Mouse (Mus musculus): Measurements from ENCODE around the gene C5ar1. TPM values are rescaled to one million over a fixed set of nuclear protein-coding genes. Genes with fewer than 3 reads are reported as not detected.
"Not testable (repeated sequence)": the region's sequence is repeated elsewhere in the genome, so short reads cannot be mapped to it uniquely, and the experiment has no call there.

The C5ar1 gene
- 1 to 10 TPM; 1.3 to 1.7 TPM for total RNA-seq (2021)
- long read RNA-seq, experiment 1, partial matches to known transcripts: 0 of 1 reads
- long read RNA-seq, experiment 1, other reads (novel, unspliced or antisense): 0 of 1 reads
- long read RNA-seq, experiment 2, partial matches to known transcripts: 0 of 3 reads
- long read RNA-seq, experiment 2, other reads (novel, unspliced or antisense): 0 of 3 reads

DNA sequence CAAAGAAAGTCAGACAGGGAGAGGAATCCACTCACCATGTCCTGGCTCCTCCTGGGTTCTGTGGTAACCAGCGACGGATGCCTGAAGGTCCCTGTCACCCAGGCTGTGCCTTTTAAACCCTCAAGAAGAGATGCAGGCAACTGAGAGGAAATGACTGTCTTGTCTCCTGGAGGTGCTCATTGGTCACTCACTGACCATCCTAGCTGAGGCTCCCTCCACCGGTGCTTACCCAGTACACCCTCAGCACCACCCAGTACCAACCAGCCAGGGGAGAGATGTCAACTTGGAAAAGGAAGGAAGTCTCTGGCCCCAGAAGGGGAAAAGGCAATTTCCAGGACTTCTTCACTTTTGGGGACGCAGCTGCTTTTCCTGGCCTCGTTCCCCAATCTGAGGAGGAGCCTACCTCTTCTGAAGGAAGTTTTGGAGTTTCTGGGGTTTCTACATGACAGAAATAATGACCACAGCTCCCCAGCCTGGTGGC, at the start of gene C5ar1:
TSS of gene C5ar1 (minus strand) at position 431 of the 481 bp plus-strand sequence.
- H3K27ac ChIP-seq: no peak within 1 kb of the TSS
- DNase-seq (ENCODE audit: extremely low spot score in 1 of 2, low spot score in 2 of 2): no peak
- intact Hi-C loops (cut with DNase I): no loop called here
- no peak within 1 kb of the TSS for H3K4me3 ChIP-seq
- no peak for TF ChIP-seq CTCF (IDR thresholded peaks at IDR 0.05)

DNA sequence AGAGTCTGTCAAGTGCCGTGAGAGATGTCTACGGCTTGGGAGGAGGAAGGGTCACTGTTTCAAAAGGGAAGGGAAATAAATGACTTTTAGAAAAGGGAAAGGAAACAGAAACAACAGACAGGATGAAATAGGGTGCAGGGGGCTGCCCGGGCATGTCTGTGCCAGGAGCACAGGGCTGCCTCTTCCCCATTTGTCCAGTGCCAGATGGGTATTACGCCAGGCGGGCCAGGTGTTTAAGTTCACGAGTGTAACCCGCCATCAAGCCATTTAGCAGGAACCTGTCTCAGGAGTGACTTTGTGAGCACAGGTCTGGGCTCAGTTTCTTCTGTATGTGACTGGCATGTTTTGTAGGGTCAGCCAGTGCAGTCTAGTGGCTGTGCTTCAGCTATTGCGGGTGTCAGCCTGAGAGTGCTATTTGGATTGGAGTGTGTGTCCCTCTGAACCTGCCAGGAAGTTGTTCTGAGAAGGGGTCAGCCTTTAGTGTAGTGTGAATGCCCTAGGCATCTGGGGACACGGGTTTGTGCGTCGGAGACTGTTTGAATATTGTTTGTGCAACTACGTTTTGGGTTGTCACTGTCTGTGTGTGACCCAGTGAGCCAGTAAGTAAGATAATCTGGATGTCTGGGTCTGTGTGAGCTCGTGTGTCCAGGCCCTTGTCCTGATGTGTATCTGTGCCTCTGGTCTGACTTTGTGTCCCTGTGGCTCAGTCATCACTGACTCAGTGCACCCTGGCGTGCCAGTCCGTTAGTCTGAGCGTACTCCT, 49.4 kb upstream of the C5ar1 start:
- H3K27ac ChIP-seq: peak overlapping the region; percentile 38
- TF ChIP-seq CTCF (IDR thresholded peaks at IDR 0.05): no peak
- peak overlapping the region; percentile 93 for H3K4me3 ChIP-seq
- intact Hi-C loops (cut with DNase I): loop anchor here (1.0 kb wide), 1 partner anchor 13 kb away; no protein-coding TSS in a partner anchor
- DNase-seq (ENCODE audit: extremely low spot score in 1 of 2, low spot score in 2 of 2): no peak

DNA sequence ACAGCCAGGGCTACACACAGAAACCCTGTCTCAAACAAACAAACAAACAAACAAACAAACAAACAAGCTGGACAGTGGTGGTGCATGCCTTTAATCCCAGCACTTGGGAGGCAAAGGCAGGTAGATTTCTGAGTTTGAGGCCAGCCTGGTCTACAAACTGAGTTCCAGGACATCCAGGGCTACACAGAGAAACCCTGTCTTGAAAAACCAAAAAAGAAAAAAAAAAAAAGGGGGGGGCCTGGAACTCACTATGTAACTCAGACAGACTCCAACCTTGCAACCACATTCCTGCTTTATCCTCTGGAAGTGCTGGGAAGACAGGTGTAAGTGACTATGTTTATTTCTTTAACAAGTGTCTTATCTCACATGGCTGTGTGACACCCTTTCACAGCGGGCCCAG, 48.8 kb upstream of the C5ar1 start, which contains the start of gene Bbc3:
TSS of gene Bbc3 (plus strand) at position 301 of the 400 bp plus-strand sequence.
- DNase-seq (ENCODE audit: extremely low spot score in 1 of 2, low spot score in 2 of 2); intact Hi-C loops (cut with DNase I): not testable (repeated sequence)
- H3K27ac ChIP-seq: peak within 1 kb of the TSS; percentile 38
- peak within 1 kb of the TSS; percentile 93 for H3K4me3 ChIP-seq

DNA sequence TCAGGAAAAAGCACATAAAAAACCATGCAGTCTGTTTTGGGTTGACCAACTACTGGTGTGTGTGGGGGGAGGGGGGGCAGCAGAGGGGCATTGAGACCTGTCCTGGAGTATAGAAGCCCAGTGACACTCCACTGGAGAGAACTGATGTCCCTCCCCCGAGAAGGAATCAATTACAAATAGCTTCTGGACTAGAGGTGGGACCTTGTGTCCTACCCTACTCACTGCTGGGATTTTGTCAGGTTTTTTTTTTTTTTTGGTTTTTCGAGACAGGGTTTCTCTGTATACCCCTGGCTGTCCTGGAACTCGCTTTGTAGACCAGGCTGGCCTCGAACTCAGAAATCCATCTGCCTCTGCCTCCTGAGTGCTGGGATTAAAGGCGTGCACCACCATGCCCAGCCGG, 47.8 kb upstream of the C5ar1 start:
- DNase-seq (ENCODE audit: extremely low spot score in 1 of 2, low spot score in 2 of 2): not testable (repeated sequence)

DNA sequence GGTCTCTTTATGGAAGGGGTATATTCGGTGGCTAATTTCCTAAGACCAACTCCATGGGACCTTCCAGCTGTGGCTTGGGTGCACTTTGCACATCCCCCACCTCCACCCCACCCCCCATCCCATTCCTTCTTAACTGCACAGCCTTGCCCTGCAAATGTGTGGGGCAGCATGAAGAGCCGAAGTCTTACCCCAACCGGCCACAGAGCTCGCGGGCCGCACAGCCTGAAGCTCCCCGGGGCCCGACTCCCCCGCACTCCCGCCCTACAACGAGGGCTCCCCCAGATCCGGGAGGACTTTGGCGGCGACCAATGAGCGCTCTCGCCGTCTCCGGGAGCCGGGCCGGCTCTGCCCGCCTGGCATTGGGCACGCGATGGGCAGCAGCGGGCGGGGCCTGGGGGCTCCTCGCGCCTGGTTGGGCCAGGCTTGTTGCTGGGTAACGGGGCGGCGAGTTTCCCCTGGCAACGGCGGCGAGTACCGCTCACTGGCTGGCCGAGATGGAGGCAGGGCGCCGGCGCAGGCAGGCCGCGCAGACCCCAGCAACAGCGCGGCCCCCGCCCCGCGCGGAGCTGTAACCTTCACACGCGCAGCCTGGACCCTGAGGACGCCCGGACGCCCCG, 40.2 kb upstream of the C5ar1 start:
- H3K27ac ChIP-seq: peak overlapping the region; percentile 82
- no peak; the same call in 1 of the 2 replicates for TF ChIP-seq CTCF (IDR thresholded peaks at IDR 0.05)
- H3K4me3 ChIP-seq: peak overlapping the region; percentile 73
- intact Hi-C loops (cut with DNase I): loop anchor here (5.0 kb wide), 1 partner anchor 318 kb away; no protein-coding TSS in a partner anchor
- peak; percentile 97 for DNase-seq (ENCODE audit: extremely low spot score in 1 of 2, low spot score in 2 of 2)

More for the DNA sequence above, 47.8 kb upstream of the C5ar1 start:
- H3K27ac ChIP-seq; intact Hi-C loops (cut with DNase I); H3K4me3 ChIP-seq: not testable (repeated sequence)

DNA sequence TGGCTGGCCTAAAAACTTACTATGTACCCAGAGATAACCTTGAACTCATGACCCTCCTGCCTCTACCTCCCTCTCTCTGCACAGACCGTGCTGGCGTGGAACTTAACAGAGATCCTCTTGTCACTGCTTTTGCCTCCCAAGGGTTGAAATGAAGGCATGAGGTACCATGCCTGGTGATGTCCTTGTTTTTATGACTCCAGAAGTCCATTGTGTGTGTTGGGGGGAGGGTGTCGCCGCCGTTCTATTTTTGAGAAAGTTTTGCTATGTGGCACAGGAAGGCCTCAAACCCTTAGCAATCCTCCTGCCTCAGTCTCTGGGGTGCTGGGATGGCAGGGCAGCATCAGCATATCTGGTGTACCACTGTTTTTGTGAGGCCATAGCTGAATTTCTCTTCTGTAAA, 39.6 kb upstream of the C5ar1 start:
- DNase-seq (ENCODE audit: extremely low spot score in 1 of 2, low spot score in 2 of 2): no peak
- TF ChIP-seq CTCF (IDR thresholded peaks at IDR 0.05): no peak
- H3K4me3 ChIP-seq: peak overlapping the region; percentile 73
- peak overlapping the region; percentile 80 for H3K27ac ChIP-seq
- intact Hi-C loops (cut with DNase I): loop anchor here (5.0 kb wide), 1 partner anchor 318 kb away; no protein-coding TSS in a partner anchor

DNA sequence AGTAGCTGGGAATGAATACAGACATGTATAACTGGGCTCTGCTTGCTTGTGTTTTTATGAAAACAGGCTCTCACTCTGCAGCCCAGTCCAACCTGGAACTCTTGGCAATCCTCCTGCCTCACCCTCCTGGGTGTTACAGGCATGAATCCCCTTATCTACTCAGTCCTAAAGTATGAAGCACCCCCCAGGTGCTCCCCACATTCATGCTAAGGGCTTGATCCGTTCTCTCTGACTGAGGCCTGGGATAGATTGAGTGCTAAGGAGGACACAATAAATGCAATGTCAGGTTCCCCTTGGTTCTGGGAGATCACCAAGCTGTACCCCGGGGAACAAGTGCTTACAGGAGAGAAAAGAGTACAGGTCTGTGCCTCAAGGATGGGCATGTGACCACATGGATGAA, 38.3 kb upstream of the C5ar1 start:
- no peak for DNase-seq (ENCODE audit: extremely low spot score in 1 of 2, low spot score in 2 of 2)
- no peak for TF ChIP-seq CTCF (IDR thresholded peaks at IDR 0.05)
- Histone ChIP-seq H3K27ac (no peak overlapping the region), H3K4me3 (no peak overlapping the region)
- intact Hi-C loops (cut with DNase I): loop anchor here (5.0 kb wide), 1 partner anchor 320 kb away; no protein-coding TSS in a partner anchor

DNA sequence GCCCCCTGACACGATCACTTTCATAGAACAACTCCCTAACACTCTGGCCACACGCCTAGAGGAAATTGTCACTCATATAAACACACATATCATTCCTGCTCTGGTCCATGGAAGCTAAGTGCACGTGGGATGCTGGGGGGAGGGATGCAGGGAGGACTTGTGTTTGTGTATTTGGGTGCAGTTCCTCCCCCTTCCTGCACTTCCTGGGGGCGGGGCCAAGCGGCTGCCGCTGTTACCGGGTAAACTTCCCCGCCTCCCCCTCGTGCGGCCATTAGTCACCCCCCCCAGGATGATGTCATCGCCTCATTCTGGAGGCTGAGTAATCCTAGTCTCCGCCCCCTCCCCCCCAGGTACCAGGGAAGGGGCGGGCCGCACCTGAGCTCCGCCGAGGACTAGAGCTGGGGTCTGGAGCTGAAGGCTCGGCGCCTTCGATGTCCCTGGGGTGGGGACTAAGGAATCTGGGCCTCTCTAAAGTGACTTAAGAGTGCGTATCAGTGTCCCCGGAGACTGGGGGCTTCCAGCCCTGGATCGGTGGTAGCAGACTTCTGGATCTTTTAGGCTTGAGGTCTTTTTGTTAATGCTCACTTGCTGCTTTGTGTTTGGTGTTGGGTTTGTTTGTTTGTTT, 37.5 kb upstream of the C5ar1 start:
- intact Hi-C loops (cut with DNase I): loop anchor here (5.0 kb wide), 1 partner anchor 320 kb away; no protein-coding TSS in a partner anchor
- Histone ChIP-seq H3K27ac (peak overlapping the region; percentile 91), H3K4me3 (peak overlapping the region; percentile 41)
- peak; percentile 79 to 84 for DNase-seq (ENCODE audit: extremely low spot score in 1 of 2, low spot score in 2 of 2)
- peak; percentile 51 for TF ChIP-seq CTCF (IDR thresholded peaks at IDR 0.05)

DNA sequence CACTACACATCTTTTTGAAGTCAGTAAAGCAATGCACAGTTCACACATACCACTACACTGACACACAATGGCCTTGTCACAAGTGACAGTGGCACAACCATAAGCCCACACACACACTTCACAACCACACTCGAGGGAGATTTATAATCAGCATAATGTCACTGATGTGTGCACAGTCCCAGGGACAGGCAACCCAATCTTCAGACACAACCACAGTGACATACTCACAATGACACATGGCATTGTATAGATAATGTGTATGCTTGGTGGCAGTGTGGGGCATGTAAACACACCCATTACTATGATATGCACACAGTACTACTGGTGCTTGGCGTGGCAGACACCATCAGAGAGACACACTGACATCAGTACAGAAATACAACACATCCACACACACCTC, 36.8 kb upstream of the C5ar1 start:
- TF ChIP-seq CTCF (IDR thresholded peaks at IDR 0.05): no peak
- H3K27ac ChIP-seq: peak overlapping the region; percentile 91; the same call in 1 of the 2 replicates
- intact Hi-C loops (cut with DNase I): loop anchor here (5.0 kb wide), 1 partner anchor 321 kb away; no protein-coding TSS in a partner anchor
- DNase-seq (ENCODE audit: extremely low spot score in 1 of 2, low spot score in 2 of 2): no peak
- no peak overlapping the region for H3K4me3 ChIP-seq

DNA sequence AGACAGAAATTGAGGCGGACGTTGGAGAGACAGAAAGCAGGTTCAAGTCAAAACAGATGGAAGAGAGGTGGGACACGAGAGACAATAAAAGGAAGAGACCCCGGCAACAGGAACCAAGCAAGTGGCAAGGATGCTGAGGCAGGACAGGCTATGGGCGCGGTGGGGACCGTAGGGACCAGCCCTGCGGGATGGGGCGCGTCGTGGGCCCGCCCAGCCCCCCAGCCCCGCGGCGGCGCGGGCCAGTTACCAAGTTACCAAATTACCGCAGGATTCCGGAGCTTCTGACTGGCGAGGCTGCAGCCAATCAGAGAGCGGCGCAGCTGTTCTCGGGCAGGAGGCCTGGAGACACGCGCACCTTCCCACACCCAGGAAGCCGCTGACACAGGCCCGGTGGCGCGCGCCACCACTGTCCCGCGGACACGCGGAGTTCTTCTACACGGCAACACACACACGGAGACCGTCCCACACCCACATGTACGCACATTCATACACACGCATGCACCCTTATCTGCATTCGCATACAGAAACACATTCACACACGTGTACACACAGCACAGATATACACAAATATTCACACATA, 36.1 kb upstream of the C5ar1 start:
- intact Hi-C loops (cut with DNase I): loop anchor here (1.0 to 5.0 kb wide), 3 partner anchors 14 to 322 kb away; no protein-coding TSS in a partner anchor

DNA sequence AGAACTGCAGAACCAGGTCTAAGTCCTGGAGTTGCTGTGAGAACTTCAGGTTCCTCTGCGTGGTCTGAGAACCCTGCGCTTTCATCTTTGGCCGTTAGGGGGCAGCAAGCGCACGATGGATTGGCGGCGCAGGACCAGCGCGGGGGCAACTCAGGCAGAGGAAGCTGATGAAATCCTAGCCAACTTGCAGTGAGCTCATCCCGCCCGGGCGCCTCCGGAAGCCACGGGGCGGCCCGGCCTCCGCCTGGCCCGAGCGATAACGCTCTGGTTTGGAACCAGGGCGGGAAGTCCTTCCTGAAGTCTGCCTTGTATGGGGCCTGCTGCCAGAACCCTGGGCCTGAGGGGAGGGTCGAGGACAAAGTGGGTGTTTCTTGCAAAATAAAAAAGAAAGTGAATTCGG, 35.5 kb upstream of the C5ar1 start:
- intact Hi-C loops (cut with DNase I): loop anchor here (1.0 to 5.0 kb wide), 5 partner anchors 14 to 322 kb away; no protein-coding TSS in a partner anchor
- DNase-seq (ENCODE audit: extremely low spot score in 1 of 2, low spot score in 2 of 2): peak; percentile 92 to 97
- peak; percentile 79 for TF ChIP-seq CTCF (IDR thresholded peaks at IDR 0.05)
- Histone ChIP-seq H3K27ac (peak overlapping the region; percentile 89), H3K4me3 (peak overlapping the region; percentile 55)

More for the DNA sequence above, 36.1 kb upstream of the C5ar1 start:
- DNase-seq (ENCODE audit: extremely low spot score in 1 of 2, low spot score in 2 of 2): peak; percentile 76 to 82
- Histone ChIP-seq H3K4me3 (peak overlapping the region; percentile 55), H3K27ac (peak overlapping the region; percentile 89)
- no peak for TF ChIP-seq CTCF (IDR thresholded peaks at IDR 0.05)

Data from left cerebral cortex, adult 2 months (tissue).